Mouse (Mus musculus) adrenal gland, postnatal 36 days (tissue): Measurements from ENCODE around the gene Cabp4. TPM values are rescaled to one million over a fixed set of nuclear protein-coding genes. Genes with fewer than 3 reads are reported as not detected.

ENCODE experiments used
- DNase-seq, 2 experiments: peaks; one replicate each; pipeline ENCODE4 v3.0.0; 2021; ENCODE audit warnings: mixed read lengths in 1 of 2
- long read RNA-seq, 2 experiments: library from polyadenylated mRNA; stranded (forward); transcript quantifications; one replicate each; pipeline ENCODE4 v2.0.0; 2021; ENCODE audit warnings: borderline sequencing depth in 2 of 2
- total RNA-seq, 2 experiments: library from RNA; stranded (reverse); gene quantifications; 2 replicates each; pipeline ENCODE4 v1.2.3; 2021

Cabp4 gene
- total RNA-seq, result under 1 TPM; 0.30 to 0.40 TPM
- long read RNA-seq, experiment 1, result 0 reads
- long read RNA-seq, experiment 2, result 0 reads

- DNase-seq, result no peak
These were observed at the start of gene Cabp4 for GRCm38 (mm10) chr19:4143759-4144268. Cabp4 (minus strand) TSS chr19:4144033.

GRCm38 (mm10) chr19:4193129-4193528 lies 49.3 kb upstream of the Cabp4 start:
- no peak for DNase-seq

- peak in 1 of 2 experiments; percentile 37 for DNase-seq
These were observed 48.6 kb upstream of the Cabp4 start for GRCm38 (mm10) chr19:4192251-4192985.

- DNase-seq, result peak; percentile 98 to 99
These were observed 47.9 kb upstream of the Cabp4 start, which contains the start of gene Ppp1ca for GRCm38 (mm10) chr19:4191528-4192250. Ppp1ca (plus strand) TSS chr19:4192065.

- DNase-seq, result peak in 1 of 2 experiments; percentile 55
These were observed 47.0 kb upstream of the Cabp4 start, which contains the start of gene Tbc1d10c for GRCm38 (mm10) chr19:4190831-4191334. Tbc1d10c (minus strand) TSS chr19:4191284.

GRCm38 (mm10) chr19:4189051-4189620 lies 45.3 kb upstream of the Cabp4 start:
- no peak for DNase-seq

- DNase-seq, result no peak
These were observed 43.5 kb upstream of the Cabp4 start for GRCm38 (mm10) chr19:4187303-4187702.

- peak in 1 of 2 experiments; percentile 55 for DNase-seq
These were observed 41.4 kb upstream of the Cabp4 start for GRCm38 (mm10) chr19:4184976-4185975.

- no peak for DNase-seq
These were observed 39.9 kb upstream of the Cabp4 start for GRCm38 (mm10) chr19:4183689-4184088.

GRCm38 (mm10) chr19:4181892-4182291 lies 38.1 kb upstream of the Cabp4 start:
- peak; percentile 82 to 85 for DNase-seq

- no peak for DNase-seq
These were observed 36.6 kb upstream of the Cabp4 start for GRCm38 (mm10) chr19:4180411-4180810.

- no peak for DNase-seq
These were observed 31.6 kb upstream of the Cabp4 start, which contains the start of gene Carns1 for GRCm38 (mm10) chr19:4175368-4175947. Carns1 (minus strand) TSS chr19:4175479.

- DNase-seq, result no peak
These were observed 29.1 kb upstream of the Cabp4 start for GRCm38 (mm10) chr19:4172925-4173324.

- DNase-seq, result no peak
These were observed 27.8 kb upstream of the Cabp4 start for GRCm38 (mm10) chr19:4171393-4172290.

GRCm38 (mm10) chr19:4170723-4171392 lies 27.0 kb upstream of the Cabp4 start:
- no peak for DNase-seq

GRCm38 (mm10) chr19:4169810-4170209 lies 26.0 kb upstream of the Cabp4 start:
- DNase-seq, result peak in 1 of 2 experiments; percentile 57

GRCm38 (mm10) chr19:4169378-4169784 lies 25.5 kb upstream of the Cabp4 start:
- peak; percentile 100 for DNase-seq

- peak; percentile 55 to 57 for DNase-seq
These were observed 23.0 kb upstream of the Cabp4 start for GRCm38 (mm10) chr19:4166678-4167476.
